Mouse (Mus musculus) CH12.LX (cell line): ENCODE data around the gene Hba-a2.

Experiments
- CTCF ChIP-seq, 2 experiments: IDR thresholded peaks in 1 of 2; conservative IDR thresholded peaks in 1 of 2; 2 replicates each; pipeline ENCODE4 v1.5.1; 2011 to 2012; ENCODE audit warnings: low read depth in 2 of 2, low read length in 2 of 2, improper control_type of control experiment in 1 of 2, inconsistent platforms in 1 of 2, mild to moderate bottlenecking in 1 of 2, moderate library complexity in 1 of 2
- E2F4 ChIP-seq: IDR thresholded peaks from 2 replicates; pipeline ENCODE4 v1.6.1; 2011; ENCODE audit warnings: low read depth, low read length, improper control_type of control experiment; ENCODE audit not compliant: insufficient replicate concordance
- EP300 ChIP-seq: IDR thresholded peaks from 2 replicates; pipeline ENCODE4 v1.6.1; 2011; ENCODE audit warnings: low read length, improper control_type of control experiment
- MYC ChIP-seq: IDR thresholded peaks from 2 replicates; pipeline ENCODE4 v1.6.1; 2011; ENCODE audit warnings: low read depth, mild to moderate bottlenecking, improper control_type of control experiment, low read length
- USF2 ChIP-seq: conservative IDR thresholded peaks from 2 replicates; pipeline ENCODE4 v1.6.1; 2011; ENCODE audit warnings: low read depth, low read length, improper control_type of control experiment

GRCm38 (mm10) chr11:32302824-32303419, 6.6 kb downstream of the Hba-a2 start:
- TF ChIP-seq USF2: no peak
- no peak for TF ChIP-seq MYC
- no peak for TF ChIP-seq E2F4
- no peak for TF ChIP-seq CTCF (conservative IDR thresholded peaks at IDR 0.05 in 1 of 2, IDR thresholded peaks at IDR 0.05 in 1 of 2; ENCODE audit: low read depth in 2 of 2, low read length in 2 of 2)
- TF ChIP-seq EP300: no peak
